8 mouse cellular contexts compared by ENCODE assay signal in genomic region chr10:76731621-76732239, GRCm38 (mm10). TPM values are rescaled to one million over a fixed set of nuclear protein-coding genes. Genes with fewer than 3 reads are reported as not detected.
A peak's percentile ranks its signal among the peaks of the same experiment; 100 is the strongest.
DNase-seq lines count a peak whose midpoint lies in the region; ATAC-seq lines count a peak whose summit lies in the region.

No protein-coding gene starts in this region.

- H3K4me1 ChIP-seq in hindbrain, embryonic 11.5 days (replicated peaks; ENCODE audit: control insufficient read depth, insufficient read depth, low read length) = peaks cover 3% of the 10 kb centered on the region; the same call in 1 of the 2 replicates
- H3K4me1 ChIP-seq in hindbrain, embryonic 13.5 days (replicated peaks) = peaks cover 30% of the 10 kb centered on the region
- peaks cover 55% of the 10 kb centered on the region for H3K4me1 ChIP-seq in heart, embryonic 13.5 days
- peaks cover 68% of the 10 kb centered on the region for H3K4me1 ChIP-seq in limb, embryonic 13.5 days

- peak; percentile 16 for DNase-seq in hindbrain, embryonic 11.5 days (ENCODE audit: low spot score)
- DNase-seq in adrenal gland, adult 2 months = peak; percentile 90
- no peak for DNase-seq in frontal cortex, adult 2 months (ENCODE audit: extremely low spot score in 1 of 2, low spot score in 1 of 2)
- no peak for DNase-seq in cerebellum, adult 11-12 months
- no peak for DNase-seq in thymus, postnatal 25 days

- H3K4me2 ChIP-seq in hindbrain, embryonic 11.5 days (replicated peaks; ENCODE audit: low read depth, low read length) = no peak overlapping the region
- no peak overlapping the region for H3K4me2 ChIP-seq in hindbrain, embryonic 13.5 days
- no peak overlapping the region for H3K4me2 ChIP-seq in heart, embryonic 13.5 days
- 0 out of 2 replicates have a peak overlapping the region, but pooled peaks have one; percentile 61 for H3K4me2 ChIP-seq in limb, embryonic 13.5 days (replicated peaks)

- no peak overlapping the region for H3K4me3 ChIP-seq in hindbrain, embryonic 11.5 days (ENCODE audit: low read depth, low read length)
- H3K4me3 ChIP-seq in hindbrain, embryonic 13.5 days = no peak overlapping the region
- H3K4me3 ChIP-seq in heart, embryonic 13.5 days = no peak overlapping the region
- no peak overlapping the region for H3K4me3 ChIP-seq in limb, embryonic 13.5 days

- no peak for ATAC-seq in hindbrain, embryonic 11.5 days (ENCODE audit: low FRiP score)
- no peak for ATAC-seq in hindbrain, embryonic 13.5 days (ENCODE audit: low FRiP score)
- ATAC-seq in heart, embryonic 13.5 days (ENCODE audit: extremely low read depth, insufficient number of reproducible peaks, low FRiP score, low TSS enrichment) = no peak
- ATAC-seq in limb, embryonic 13.5 days (ENCODE audit: low FRiP score, low read depth) = no peak

- no peaks in the 10 kb centered on the region for H3K27me3 ChIP-seq in hindbrain, embryonic 11.5 days (ENCODE audit: control insufficient read depth, insufficient read depth, low read length)
- 0 out of 2 replicates have a peak, but pooled peaks cover 4% of the 10 kb centered on the region for H3K27me3 ChIP-seq in hindbrain, embryonic 13.5 days
- no peaks in the 10 kb centered on the region; the same call in 1 of the 2 replicates for H3K27me3 ChIP-seq in heart, embryonic 13.5 days (replicated peaks)
- H3K27me3 ChIP-seq in limb, embryonic 13.5 days = no peaks in the 10 kb centered on the region

- no peaks in the 10 kb centered on the region for H3K36me3 ChIP-seq in hindbrain, embryonic 11.5 days (ENCODE audit: control insufficient read depth, insufficient read depth, low read length)
- no peaks in the 10 kb centered on the region for H3K36me3 ChIP-seq in hindbrain, embryonic 13.5 days
- H3K36me3 ChIP-seq in heart, embryonic 13.5 days = no peaks in the 10 kb centered on the region
- H3K36me3 ChIP-seq in limb, embryonic 13.5 days = no peaks in the 10 kb centered on the region

- H3K9ac ChIP-seq in hindbrain, embryonic 11.5 days (ENCODE audit: low read depth, low read length) = no peak overlapping the region
- H3K9ac ChIP-seq in hindbrain, embryonic 13.5 days = no peak overlapping the region
- no peak overlapping the region for H3K9ac ChIP-seq in heart, embryonic 13.5 days
- 0 out of 2 replicates have a peak overlapping the region, but pooled peaks have one; percentile 36 for H3K9ac ChIP-seq in limb, embryonic 13.5 days

- H3K9me3 ChIP-seq in hindbrain, embryonic 11.5 days (ENCODE audit: control insufficient read depth, low read length) = no peaks in the 10 kb centered on the region
- no peaks in the 10 kb centered on the region for H3K9me3 ChIP-seq in hindbrain, embryonic 13.5 days
- H3K9me3 ChIP-seq in heart, embryonic 13.5 days = no peaks in the 10 kb centered on the region
- no peaks in the 10 kb centered on the region for H3K9me3 ChIP-seq in limb, embryonic 13.5 days

- peak overlapping the region; percentile 58; the same call in 1 of the 2 replicates for H3K27ac ChIP-seq in hindbrain, embryonic 11.5 days (ENCODE audit: low read depth, low read length)
- no peak overlapping the region for H3K27ac ChIP-seq in hindbrain, embryonic 13.5 days
- H3K27ac ChIP-seq in heart, embryonic 13.5 days (replicated peaks) = peak overlapping the region; percentile 87
- H3K27ac ChIP-seq in limb, embryonic 13.5 days = peak overlapping the region; percentile 95

- 68% methylated on average over 20 of the region's 20 CpGs for WGBS in hindbrain, embryonic 11.5 days
- 68% methylated on average over 20 of the region's 20 CpGs for WGBS in hindbrain, embryonic 13.5 days
- 59% methylated on average over 20 of the region's 20 CpGs for WGBS in heart, embryonic 13.5 days
- WGBS in limb, embryonic 13.5 days = 58% methylated on average over 20 of the region's 20 CpGs

RNA-seq across cellular contexts. Expression of gene Col6a1, which starts 5.8 kb away (rescaled TPM):
- polyA plus RNA-seq in hindbrain, embryonic 11.5 days (2014; fragmentation: Nextera tagmentation; extraction: Ambion mirVana) = 15.7 and 16.7 TPM in 2 replicates
- polyA plus RNA-seq in hindbrain, embryonic 13.5 days (2015; fragmentation: Nextera tagmentation; extraction: Ambion mirVana) = 24.1 and 28.8 TPM in 2 replicates
- total RNA-seq in adrenal gland, adult 2 months (2021) = 100 to 1,000 TPM; 199 to 288 TPM
- 214 and 244 TPM in 2 replicates for polyA plus RNA-seq in adrenal gland, adult 2 months (2012; rRNA removed)
- 49.6 and 55.5 TPM in 2 replicates for polyA plus RNA-seq in heart, embryonic 13.5 days (2015; fragmentation: Nextera tagmentation; extraction: Ambion mirVana)
- polyA plus RNA-seq in limb, embryonic 13.5 days (2015; fragmentation: Nextera tagmentation; extraction: Ambion mirVana) = 149 and 152 TPM in 2 replicates
- 169 and 240 TPM in 2 replicates for polyA plus RNA-seq in frontal cortex, adult 2 months (2012; rRNA removed)

Comparison
In these comparisons a context has a peak if more than half of its experiments do, and no peak if none do; other contexts are left out.
1. DNase-seq: peak in hindbrain, embryonic 11.5 days (single experiment) and adrenal gland, adult 2 months (single experiment); none in frontal cortex, adult 2 months (0 of 2), cerebellum, adult 11-12 months (single experiment) and thymus, postnatal 25 days (single experiment).